Mouse (Mus musculus): ENCODE results near the gene Pdpr. TPM values are rescaled to one million over a fixed set of nuclear protein-coding genes. Genes with fewer than 3 reads are reported as not detected.

Gene Pdpr
- 9.3 and 9.8 TPM in 2 replicates for polyA plus RNA-seq (2014; fragmentation: Nextera tagmentation; extraction: Ambion mirVana)

- H3K4me1 ChIP-seq (ENCODE audit: control insufficient read depth in 2 of 2, insufficient read depth in 2 of 2, low read length in 2 of 2), result peaks cover 3 to 5% of the 10 kb centered on the region in 2 experiments; a peak in 3 of 4 replicates
- no peaks in the 10 kb centered on the region for H3K36me3 ChIP-seq (ENCODE audit: control insufficient read depth, insufficient read depth, low read length)
- H3K9ac ChIP-seq (ENCODE audit: low read length), result peak within 1 kb of the TSS; percentile 80
- H3K4me3 ChIP-seq (ENCODE audit: control insufficient read depth in 1 of 2, insufficient read depth in 1 of 2, low read depth in 1 of 2, low read length in 2 of 2), result peak within 1 kb of the TSS; percentile 68 to 93
- peak within 1 kb of the TSS; percentile 68 to 70 for H3K27ac ChIP-seq (replicated peaks in 1 of 2; ENCODE audit: control insufficient read depth in 1 of 2, insufficient read depth in 1 of 2, low read depth in 2 of 2, low read length in 2 of 2)
- peak; percentile 92 for ATAC-seq (ENCODE audit: insufficient number of reproducible peaks, insufficient read depth, low FRiP score, low read depth)
- peak within 1 kb of the TSS; percentile 88 for H3K4me2 ChIP-seq (ENCODE audit: low read length)
- WGBS, result 5% methylated on average over 63 of the region's 72 CpGs
- H3K27me3 ChIP-seq (ENCODE audit: control insufficient read depth, insufficient read depth, low read length), result no peaks in the 10 kb centered on the region
- no peaks in the 10 kb centered on the region for H3K9me3 ChIP-seq (ENCODE audit: control insufficient read depth, low read length)
Observed at GRCm38 (mm10) chr8:111093865-111094718, at the start of gene Pdpr. Gene Pdpr (plus strand): TSS chr8:111094630.

GRCm38 (mm10) chr8:111048694-111049093 is 45.7 kb upstream of the Pdpr start:
- Histone ChIP-seq H3K27ac (replicated peaks in 1 of 2; ENCODE audit: control insufficient read depth in 1 of 2, insufficient read depth in 1 of 2, low read depth in 2 of 2, low read length in 2 of 2) (no peak overlapping the region), H3K4me2 (ENCODE audit: low read length) (no peak overlapping the region), H3K4me1 (ENCODE audit: control insufficient read depth in 2 of 2, insufficient read depth in 2 of 2, low read length in 2 of 2) (no peaks in the 10 kb centered on the region), H3K36me3 (ENCODE audit: control insufficient read depth, insufficient read depth, low read length) (peaks cover 100% of the 10 kb centered on the region), H3K27me3 (ENCODE audit: control insufficient read depth, insufficient read depth, low read length) (no peaks in the 10 kb centered on the region), H3K9me3 (ENCODE audit: control insufficient read depth, low read length) (no peaks in the 10 kb centered on the region), H3K9ac (ENCODE audit: low read length) (no peak overlapping the region), H3K4me3 (ENCODE audit: control insufficient read depth in 1 of 2, insufficient read depth in 1 of 2, low read depth in 1 of 2, low read length in 2 of 2) (no peak overlapping the region)
- ATAC-seq (ENCODE audit: insufficient number of reproducible peaks, insufficient read depth, low FRiP score, low read depth), result no peak
- WGBS, result 93% methylated on average over 2 of the region's 2 CpGs

- H3K27ac ChIP-seq (replicated peaks in 1 of 2; ENCODE audit: control insufficient read depth in 1 of 2, insufficient read depth in 1 of 2, low read depth in 2 of 2, low read length in 2 of 2), result no peak overlapping the region
- 96% methylated on average over 7 of the region's 7 CpGs for WGBS
- peaks cover 100% of the 10 kb centered on the region for H3K36me3 ChIP-seq (ENCODE audit: control insufficient read depth, insufficient read depth, low read length)
- H3K4me1 ChIP-seq (ENCODE audit: control insufficient read depth in 2 of 2, insufficient read depth in 2 of 2, low read length in 2 of 2), result no peaks in the 10 kb centered on the region
- no peak for ATAC-seq (ENCODE audit: insufficient number of reproducible peaks, insufficient read depth, low FRiP score, low read depth)
- H3K27me3 ChIP-seq (ENCODE audit: control insufficient read depth, insufficient read depth, low read length), result no peaks in the 10 kb centered on the region
- H3K9me3 ChIP-seq (ENCODE audit: control insufficient read depth, low read length), result no peaks in the 10 kb centered on the region
- no peak overlapping the region for H3K9ac ChIP-seq (ENCODE audit: low read length)
- no peak overlapping the region for H3K4me3 ChIP-seq (ENCODE audit: control insufficient read depth in 1 of 2, insufficient read depth in 1 of 2, low read depth in 1 of 2, low read length in 2 of 2)
- H3K4me2 ChIP-seq (ENCODE audit: low read length), result no peak overlapping the region
Observed at GRCm38 (mm10) chr8:111049106-111049505, 45.3 kb upstream of the Pdpr start.

GRCm38 (mm10) chr8:111053827-111054518 is 40.5 kb upstream of the Pdpr start:
- Histone ChIP-seq H3K9me3 (ENCODE audit: control insufficient read depth, low read length) (no peaks in the 10 kb centered on the region), H3K27ac (replicated peaks in 1 of 2; ENCODE audit: control insufficient read depth in 1 of 2, insufficient read depth in 1 of 2, low read depth in 2 of 2, low read length in 2 of 2) (no peak overlapping the region), H3K4me2 (ENCODE audit: low read length) (no peak overlapping the region), H3K36me3 (ENCODE audit: control insufficient read depth, insufficient read depth, low read length) (peaks cover 70% of the 10 kb centered on the region), H3K4me3 (ENCODE audit: control insufficient read depth in 1 of 2, insufficient read depth in 1 of 2, low read depth in 1 of 2, low read length in 2 of 2) (no peak overlapping the region), H3K4me1 (ENCODE audit: control insufficient read depth in 2 of 2, insufficient read depth in 2 of 2, low read length in 2 of 2) (peaks cover 4 to 13% of the 10 kb centered on the region in 2 experiments; a peak in 3 of 4 replicates), H3K9ac (ENCODE audit: low read length) (no peak overlapping the region), H3K27me3 (ENCODE audit: control insufficient read depth, insufficient read depth, low read length) (no peaks in the 10 kb centered on the region)
- no peak for ATAC-seq (ENCODE audit: insufficient number of reproducible peaks, insufficient read depth, low FRiP score, low read depth)
- WGBS, result 94% methylated on average over 12 of the region's 12 CpGs

GRCm38 (mm10) chr8:111055031-111055634 is 39.3 kb upstream of the Pdpr start:
- no peak overlapping the region for H3K4me2 ChIP-seq (ENCODE audit: low read length)
- H3K4me1 ChIP-seq (ENCODE audit: control insufficient read depth in 2 of 2, insufficient read depth in 2 of 2, low read length in 2 of 2), result peaks cover 6 to 17% of the 10 kb centered on the region in 2 experiments; a peak in 3 of 4 replicates
- peaks cover 58% of the 10 kb centered on the region for H3K36me3 ChIP-seq (ENCODE audit: control insufficient read depth, insufficient read depth, low read length)
- H3K4me3 ChIP-seq (ENCODE audit: control insufficient read depth in 1 of 2, insufficient read depth in 1 of 2, low read depth in 1 of 2, low read length in 2 of 2), result no peak overlapping the region
- no peaks in the 10 kb centered on the region for H3K27me3 ChIP-seq (ENCODE audit: control insufficient read depth, insufficient read depth, low read length)
- no peak for ATAC-seq (ENCODE audit: insufficient number of reproducible peaks, insufficient read depth, low FRiP score, low read depth)
- H3K9ac ChIP-seq (ENCODE audit: low read length), result no peak overlapping the region
- H3K27ac ChIP-seq (replicated peaks in 1 of 2; ENCODE audit: control insufficient read depth in 1 of 2, insufficient read depth in 1 of 2, low read depth in 2 of 2, low read length in 2 of 2), result no peak overlapping the region
- no peaks in the 10 kb centered on the region for H3K9me3 ChIP-seq (ENCODE audit: control insufficient read depth, low read length)
- WGBS, result 84% methylated on average over 17 of the region's 17 CpGs

- no peak for ATAC-seq (ENCODE audit: insufficient number of reproducible peaks, insufficient read depth, low FRiP score, low read depth)
- peaks cover 53% of the 10 kb centered on the region for H3K36me3 ChIP-seq (ENCODE audit: control insufficient read depth, insufficient read depth, low read length)
- H3K4me2 ChIP-seq (ENCODE audit: low read length), result no peak overlapping the region
Observed at GRCm38 (mm10) chr8:111055661-111056060, 38.8 kb upstream of the Pdpr start.

GRCm38 (mm10) chr8:111056158-111056663 is 38.2 kb upstream of the Pdpr start, which contains the start of gene Exosc6:
Gene Exosc6 (plus strand): TSS chr8:111056339.
- Histone ChIP-seq H3K4me2 (ENCODE audit: low read length) (peak within 1 kb of the TSS; percentile 97), H3K9ac (ENCODE audit: low read length) (peak within 1 kb of the TSS; percentile 92), H3K36me3 (ENCODE audit: control insufficient read depth, insufficient read depth, low read length) (peaks cover 48% of the 10 kb centered on the region), H3K27me3 (ENCODE audit: control insufficient read depth, insufficient read depth, low read length) (no peaks in the 10 kb centered on the region), H3K4me1 (ENCODE audit: control insufficient read depth in 2 of 2, insufficient read depth in 2 of 2, low read length in 2 of 2) (peaks cover 10 to 22% of the 10 kb centered on the region in 2 experiments; a peak in 3 of 4 replicates), H3K27ac (replicated peaks in 1 of 2; ENCODE audit: control insufficient read depth in 1 of 2, insufficient read depth in 1 of 2, low read depth in 2 of 2, low read length in 2 of 2) (peak within 1 kb of the TSS; percentile 46 to 85), H3K4me3 (ENCODE audit: control insufficient read depth in 1 of 2, insufficient read depth in 1 of 2, low read depth in 1 of 2, low read length in 2 of 2) (peak within 1 kb of the TSS; percentile 75 to 97), H3K9me3 (ENCODE audit: control insufficient read depth, low read length) (no peaks in the 10 kb centered on the region)
- peak; percentile 85 for ATAC-seq (ENCODE audit: insufficient number of reproducible peaks, insufficient read depth, low FRiP score, low read depth)
- under 1% methylated on average over 66 of the region's 68 CpGs for whole genome bisulfite sequencing

More at GRCm38 (mm10) chr8:111055661-111056060, 38.8 kb upstream of the Pdpr start:
- H3K27ac ChIP-seq (replicated peaks in 1 of 2; ENCODE audit: control insufficient read depth in 1 of 2, insufficient read depth in 1 of 2, low read depth in 2 of 2, low read length in 2 of 2), result no peak overlapping the region
- no peaks in the 10 kb centered on the region for H3K9me3 ChIP-seq (ENCODE audit: control insufficient read depth, low read length)
- H3K4me1 ChIP-seq (ENCODE audit: control insufficient read depth in 2 of 2, insufficient read depth in 2 of 2, low read length in 2 of 2), result peaks cover 6 to 17% of the 10 kb centered on the region in 2 experiments; a peak in 3 of 4 replicates
- WGBS, result 55% methylated on average over 2 of the region's 2 CpGs
- 0 out of 4 replicates have a peak overlapping the region, but pooled peaks of 1 of the 2 experiments have one; percentile 97 for H3K4me3 ChIP-seq (ENCODE audit: control insufficient read depth in 1 of 2, insufficient read depth in 1 of 2, low read depth in 1 of 2, low read length in 2 of 2)
- H3K27me3 ChIP-seq (ENCODE audit: control insufficient read depth, insufficient read depth, low read length), result no peaks in the 10 kb centered on the region
- H3K9ac ChIP-seq (ENCODE audit: low read length), result 0 out of 2 replicates have a peak overlapping the region, but pooled peaks have one; percentile 31
